Mouse (Mus musculus) limb, embryonic 13.5 days (tissue): Measurements from ENCODE around the gene Lpp. TPM values are rescaled to one million over a fixed set of nuclear protein-coding genes. Genes with fewer than 3 reads are reported as not detected.
A peak's percentile ranks its signal among the peaks of the same experiment; 100 is the strongest.

Experiments
- ATAC-seq: fragments of 200-750 bp; cut with Nextera tagmentation; 2 replicates; pipeline ENCODE4 v1.8.0; 2017; ENCODE audit warnings: low read depth, moderate number of reproducible peaks, moderate TSS enrichment; ENCODE audit not compliant: low FRiP score
- H3K27ac ChIP-seq: fragments of 300-500 bp; sonication (generic); 2 replicates; pipeline ENCODE4 v1.5.1; 2015; ENCODE audit warnings: inconsistent platforms, mild to moderate bottlenecking, moderate library complexity
- H3K27me3 ChIP-seq: fragments of 300-500 bp; sonication (generic); 2 replicates; pipeline ENCODE4 v1.6.1; 2015; ENCODE audit warnings: mild to moderate bottlenecking, inconsistent platforms
- H3K36me3 ChIP-seq: fragments of 300-500 bp; sonication (generic); 2 replicates; pipeline ENCODE4 v1.6.1; 2015; ENCODE audit warnings: inconsistent platforms, mild to moderate bottlenecking, moderate library complexity
- H3K4me1 ChIP-seq: fragments of 300-500 bp; sonication (generic); 2 replicates; pipeline ENCODE4 v1.6.1; 2015; ENCODE audit warnings: inconsistent platforms
- H3K4me2 ChIP-seq: fragments of 300-500 bp; sonication (generic); replicated peaks from 2 replicates; pipeline ENCODE4 v1.6.1; 2015; ENCODE audit warnings: inconsistent platforms, mild to moderate bottlenecking, moderate library complexity
- H3K4me3 ChIP-seq: fragments of 300-500 bp; sonication (generic); 2 replicates; pipeline ENCODE4 v1.5.1; 2015; ENCODE audit warnings: moderate library complexity, mild to moderate bottlenecking, inconsistent platforms
- H3K9ac ChIP-seq: fragments of 300-500 bp; sonication (generic); 2 replicates; pipeline ENCODE4 v1.6.1; 2015; ENCODE audit warnings: mild to moderate bottlenecking, inconsistent platforms
- H3K9me3 ChIP-seq: fragments of 300-500 bp; sonication (generic); 2 replicates; pipeline ENCODE4 v1.6.1; 2016; ENCODE audit warnings: inconsistent platforms
- WGBS: fragments of 180-500 bp; shearing (Covaris S2); methylation state at CpG from one replicate; pipeline ENCODE4 v1.1.7; 2015; 5-methylcytosine and 5-hydroxymethylcytosine counted together
- polyA plus RNA-seq: library from polyadenylated mRNA; unstranded; fragments of >200 nt; fragmentation: Nextera tagmentation; extraction: Ambion mirVana; gene quantifications from 2 replicates; pipeline ENCODE4 v1.2.1, GENCODE M21; 2015

The Lpp gene
- polyA plus RNA-seq, 1 experiment from 2014 or later, result 56.0 TPM

DNA sequence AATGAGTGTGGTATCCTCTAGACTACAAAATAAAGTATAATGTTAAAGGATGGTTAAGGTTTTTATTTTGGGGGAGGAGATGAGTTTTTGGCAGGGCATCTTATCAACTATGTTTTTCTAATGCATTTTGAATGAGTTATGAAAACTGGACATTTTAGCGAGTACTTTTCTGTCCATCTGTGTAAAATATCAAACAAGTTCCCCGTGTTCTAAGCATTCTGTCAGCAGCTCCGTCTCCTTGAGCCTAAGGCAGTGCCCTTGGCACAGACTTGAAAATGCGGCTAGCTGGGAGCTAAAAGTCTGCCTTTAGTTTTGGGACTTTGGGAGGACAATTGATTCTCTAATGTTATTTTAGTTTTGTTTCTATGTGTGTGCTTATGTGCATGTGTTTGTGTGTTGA, 165.2 kb downstream of the Lpp start:
- no peak overlapping the region for H3K9ac ChIP-seq
- H3K4me2 ChIP-seq, result no peak overlapping the region
- ATAC-seq, result no peak
- no peaks in the 10 kb centered on the region for H3K27me3 ChIP-seq
- no peaks in the 10 kb centered on the region for H3K9me3 ChIP-seq
- WGBS, result 89% methylated on average over 4 of the region's 4 CpGs
- peaks cover 6% of the 10 kb centered on the region; the same call in 1 of the 2 replicates for H3K36me3 ChIP-seq
- H3K27ac ChIP-seq, result no peak overlapping the region
- no peaks in the 10 kb centered on the region for H3K4me1 ChIP-seq
- no peak overlapping the region for H3K4me3 ChIP-seq

DNA sequence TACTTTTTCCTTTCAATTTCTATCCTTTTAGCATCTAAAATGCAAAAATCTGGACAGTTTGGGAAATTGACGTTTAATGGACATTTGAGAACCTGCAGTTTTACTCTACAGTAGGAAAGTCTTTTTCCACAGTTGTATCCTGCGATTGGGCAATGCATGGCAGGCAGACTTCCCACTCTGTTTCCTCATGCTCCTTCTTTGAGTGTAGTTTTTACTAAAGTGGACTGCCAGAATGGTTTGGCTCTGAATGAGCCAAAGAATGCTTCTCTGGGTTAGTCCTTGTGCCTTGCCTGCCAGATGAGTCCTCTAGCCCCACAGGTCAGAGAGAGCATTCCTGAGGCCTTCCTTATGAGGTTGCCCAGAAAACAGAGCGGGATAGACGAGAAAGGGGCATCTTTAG, 166.5 kb downstream of the Lpp start:
- H3K27ac ChIP-seq, result peak overlapping the region; percentile 24; the same call in 1 of the 2 replicates
- peaks cover 10% of the 10 kb centered on the region for H3K4me1 ChIP-seq
- 91% methylated on average over 4 of the region's 4 CpGs for WGBS
- no peak for ATAC-seq
- H3K9ac ChIP-seq, result no peak overlapping the region
- H3K4me3 ChIP-seq, result no peak overlapping the region
- no peaks in the 10 kb centered on the region for H3K9me3 ChIP-seq
- no peak overlapping the region for H3K4me2 ChIP-seq
- H3K27me3 ChIP-seq, result no peaks in the 10 kb centered on the region
- H3K36me3 ChIP-seq, result peaks cover 6% of the 10 kb centered on the region; the same call in 1 of the 2 replicates

GRCm38 (mm10) chr16:24560998-24561397, 167.7 kb downstream of the Lpp start:
- peaks cover 6% of the 10 kb centered on the region; the same call in 1 of the 2 replicates for H3K36me3 ChIP-seq
- no peaks in the 10 kb centered on the region for H3K9me3 ChIP-seq
- no peak for ATAC-seq
- no peak overlapping the region for H3K27ac ChIP-seq
- H3K4me2 ChIP-seq, result no peak overlapping the region
- peaks cover 22% of the 10 kb centered on the region for H3K4me1 ChIP-seq
- no peak overlapping the region for H3K9ac ChIP-seq
- H3K27me3 ChIP-seq, result no peaks in the 10 kb centered on the region
- 89% methylated on average over 2 of the region's 2 CpGs for WGBS
- H3K4me3 ChIP-seq, result no peak overlapping the region

GRCm38 (mm10) chr16:24561602-24562001, 168.3 kb downstream of the Lpp start:
- Histone ChIP-seq H3K4me1 (peaks cover 28% of the 10 kb centered on the region), H3K4me2 (no peak overlapping the region), H3K4me3 (no peak overlapping the region), H3K36me3 (peaks cover 6% of the 10 kb centered on the region; the same call in 1 of the 2 replicates), H3K27me3 (no peaks in the 10 kb centered on the region), H3K27ac (no peak overlapping the region), H3K9ac (no peak overlapping the region), H3K9me3 (no peaks in the 10 kb centered on the region)
- no peak for ATAC-seq
- WGBS, result 87% methylated on average over 4 of the region's 4 CpGs

GRCm38 (mm10) chr16:24565311-24565710, 172.0 kb downstream of the Lpp start:
- H3K4me1 ChIP-seq, result peaks cover 41% of the 10 kb centered on the region
- H3K9ac ChIP-seq, result no peak overlapping the region
- H3K27ac ChIP-seq, result peak overlapping the region; percentile 55; the same call in 1 of the 2 replicates
- no peaks in the 10 kb centered on the region; the same call in 1 of the 2 replicates for H3K36me3 ChIP-seq
- H3K9me3 ChIP-seq, result no peaks in the 10 kb centered on the region
- H3K4me3 ChIP-seq, result no peak overlapping the region
- H3K27me3 ChIP-seq, result no peaks in the 10 kb centered on the region
- no peak overlapping the region for H3K4me2 ChIP-seq
- peak; percentile 54; the same call in 1 of the 2 replicates for ATAC-seq
- WGBS, result 33% methylated on average over 7 of the region's 7 CpGs

DNA sequence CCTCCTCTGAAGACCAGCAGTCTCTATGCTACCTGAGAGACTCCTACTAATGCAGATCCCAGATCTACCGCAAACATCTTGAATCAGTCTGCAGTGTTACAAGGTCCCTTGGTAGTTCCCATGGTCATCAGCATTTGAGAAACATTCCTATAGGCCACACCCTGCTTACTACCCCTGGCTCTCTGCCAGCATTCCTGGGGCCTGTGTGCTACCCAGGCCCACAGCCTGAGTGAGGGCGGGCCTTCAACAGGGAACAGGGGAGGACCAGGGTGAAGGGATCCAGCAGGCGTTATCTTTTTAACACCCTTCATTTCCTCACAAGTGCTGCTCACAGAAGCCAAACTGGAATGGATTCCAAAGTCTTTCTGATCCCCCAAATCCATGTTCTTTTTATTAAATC, 173.0 kb downstream of the Lpp start:
- H3K27me3 ChIP-seq, result no peaks in the 10 kb centered on the region
- H3K4me3 ChIP-seq, result no peak overlapping the region
- H3K9ac ChIP-seq, result no peak overlapping the region
- H3K27ac ChIP-seq, result peak overlapping the region; percentile 45; the same call in 1 of the 2 replicates
- no peak overlapping the region for H3K4me2 ChIP-seq
- WGBS, result 17% methylated on average over 3 of the region's 3 CpGs
- no peaks in the 10 kb centered on the region for H3K9me3 ChIP-seq
- ATAC-seq, result peak; percentile 86
- H3K4me1 ChIP-seq, result peaks cover 45% of the 10 kb centered on the region
- no peaks in the 10 kb centered on the region; the same call in 1 of the 2 replicates for H3K36me3 ChIP-seq

DNA sequence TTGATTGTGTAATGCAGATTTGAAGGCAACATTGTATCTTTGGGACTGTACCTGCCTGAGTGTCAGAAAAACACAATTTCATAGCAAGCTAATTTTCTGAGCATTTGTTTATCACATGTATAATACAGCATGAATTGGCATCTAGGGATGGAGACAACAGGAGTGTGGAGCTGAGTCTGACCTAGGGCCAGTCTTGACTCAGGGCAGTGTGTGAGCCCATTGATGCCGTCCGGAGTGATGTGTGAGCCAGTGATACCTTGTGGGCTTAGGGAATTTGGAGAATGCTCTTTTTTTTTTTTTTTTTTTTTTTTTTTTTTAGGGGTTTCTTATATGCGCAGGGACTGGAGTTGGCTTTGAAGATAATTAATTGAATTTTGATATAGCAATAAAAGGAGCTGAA, 174.3 kb downstream of the Lpp start:
- H3K4me1 ChIP-seq, result peaks cover 50% of the 10 kb centered on the region
- H3K36me3 ChIP-seq, result no peaks in the 10 kb centered on the region; the same call in 1 of the 2 replicates
- no peaks in the 10 kb centered on the region for H3K27me3 ChIP-seq
- no peaks in the 10 kb centered on the region for H3K9me3 ChIP-seq
- H3K4me2 ChIP-seq, result no peak overlapping the region
- 79% methylated on average over 3 of the region's 3 CpGs for WGBS
- no peak overlapping the region for H3K4me3 ChIP-seq
- no peak overlapping the region for H3K27ac ChIP-seq
- no peak for ATAC-seq
- no peak overlapping the region for H3K9ac ChIP-seq

DNA sequence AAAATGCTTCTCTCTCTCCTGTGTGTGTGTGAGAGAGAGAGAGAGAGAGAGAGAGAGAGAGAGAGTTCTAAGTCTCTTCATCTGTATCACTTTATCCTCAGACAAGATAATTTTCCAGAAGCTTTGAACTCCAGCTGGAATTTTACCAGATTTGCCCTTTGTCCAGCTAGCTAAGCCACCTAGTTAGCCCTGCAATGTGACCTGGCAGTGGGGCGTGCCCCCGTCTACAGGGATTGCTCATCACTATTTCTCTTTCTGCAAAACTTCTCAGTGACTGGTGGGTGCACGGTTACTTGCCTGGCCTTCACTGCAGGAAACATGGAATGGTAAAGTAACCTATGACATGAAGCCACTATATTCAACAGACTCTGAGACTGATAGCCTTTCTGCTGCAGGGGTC, 174.8 kb downstream of the Lpp start:
- no peak overlapping the region for H3K9ac ChIP-seq
- no peak for ATAC-seq
- no peak overlapping the region for H3K27ac ChIP-seq
- H3K4me2 ChIP-seq, result no peak overlapping the region
- H3K4me3 ChIP-seq, result no peak overlapping the region
- no peaks in the 10 kb centered on the region for H3K27me3 ChIP-seq
- peaks cover 50% of the 10 kb centered on the region for H3K4me1 ChIP-seq
- 74% methylated on average over 3 of the region's 3 CpGs for WGBS
- H3K9me3 ChIP-seq, result no peaks in the 10 kb centered on the region
- H3K36me3 ChIP-seq, result no peaks in the 10 kb centered on the region; the same call in 1 of the 2 replicates

DNA sequence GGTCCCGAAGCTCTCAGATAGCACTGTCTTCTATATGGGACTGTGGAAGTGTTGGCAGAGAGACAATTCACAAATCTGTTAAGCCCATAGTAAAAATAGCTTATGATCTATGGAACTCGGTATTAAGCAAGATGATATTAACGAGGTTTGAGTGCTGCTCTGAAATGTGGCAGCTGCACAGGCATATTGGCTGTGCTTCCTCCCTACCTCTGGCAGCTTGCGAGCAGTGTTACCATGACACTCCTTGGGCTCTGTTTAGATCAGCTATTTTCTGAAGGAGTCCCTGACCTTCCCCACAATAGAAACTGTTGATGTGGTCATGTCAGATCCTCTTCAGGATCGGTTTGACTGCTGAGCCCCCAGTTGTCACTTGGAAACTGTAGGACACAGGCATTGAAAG, 176.4 kb downstream of the Lpp start:
- Histone ChIP-seq H3K4me1 (peaks cover 47% of the 10 kb centered on the region), H3K9me3 (no peaks in the 10 kb centered on the region), H3K27me3 (no peaks in the 10 kb centered on the region), H3K27ac (no peak overlapping the region), H3K4me2 (no peak overlapping the region), H3K9ac (no peak overlapping the region), H3K4me3 (no peak overlapping the region), H3K36me3 (no peaks in the 10 kb centered on the region; the same call in 1 of the 2 replicates)
- no peak for ATAC-seq
- 83% methylated on average over 5 of the region's 5 CpGs for WGBS

DNA sequence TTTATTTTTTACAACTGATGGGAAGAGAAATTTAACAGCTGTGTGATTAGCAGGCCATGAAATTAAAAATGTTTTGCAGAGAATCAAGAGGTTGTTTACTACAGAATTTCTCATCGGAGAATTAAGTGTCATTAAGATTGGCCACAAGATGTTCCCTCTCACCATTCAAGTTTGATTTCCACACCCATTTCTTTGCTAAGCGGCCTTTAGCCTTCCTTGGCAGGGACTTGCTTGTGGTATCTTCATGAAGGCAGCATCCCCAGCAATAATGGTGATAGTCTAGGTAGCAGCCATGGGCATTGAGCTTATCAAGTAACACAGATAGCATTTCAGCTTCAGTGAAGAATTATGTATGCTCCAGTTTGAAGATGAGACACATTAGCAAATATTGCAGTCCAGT, 183.7 kb downstream of the Lpp start:
- ATAC-seq, result no peak
- no peak overlapping the region for H3K4me2 ChIP-seq
- no peaks in the 10 kb centered on the region for H3K36me3 ChIP-seq
- no peak overlapping the region for H3K4me3 ChIP-seq
- no peaks in the 10 kb centered on the region for H3K27me3 ChIP-seq
- H3K9me3 ChIP-seq, result no peaks in the 10 kb centered on the region
- no peak overlapping the region for H3K9ac ChIP-seq
- H3K27ac ChIP-seq, result no peak overlapping the region
- H3K4me1 ChIP-seq, result peaks cover 11% of the 10 kb centered on the region; the same call in 1 of the 2 replicates
- WGBS, result 92% methylated on average over 2 of the region's 2 CpGs

DNA sequence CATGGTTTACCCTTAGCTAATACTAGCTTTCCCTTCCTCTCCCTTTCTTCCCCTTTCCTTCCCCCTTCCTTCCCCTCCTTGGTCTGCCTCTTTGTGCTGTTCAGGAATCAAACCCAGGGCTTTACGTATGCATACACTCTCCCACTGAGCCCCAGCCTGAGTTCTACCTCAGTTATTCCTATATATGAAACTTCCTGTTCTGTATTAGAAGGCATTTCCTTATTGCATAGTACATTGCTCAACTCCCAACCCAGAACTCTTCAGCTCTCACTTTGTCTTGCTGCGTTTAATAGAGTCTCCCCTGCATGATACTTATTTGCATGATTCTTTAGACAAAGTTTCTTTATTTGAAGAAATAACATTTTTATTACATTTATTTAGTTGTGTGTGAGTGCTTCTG, 184.5 kb downstream of the Lpp start:
- ATAC-seq, result no peak
- peaks cover 7% of the 10 kb centered on the region; the same call in 1 of the 2 replicates for H3K4me1 ChIP-seq
- H3K4me3 ChIP-seq, result no peak overlapping the region
- no peak overlapping the region for H3K9ac ChIP-seq
- no peak overlapping the region for H3K27ac ChIP-seq
- no peak overlapping the region for H3K4me2 ChIP-seq
- no peaks in the 10 kb centered on the region for H3K9me3 ChIP-seq
- no peaks in the 10 kb centered on the region for H3K27me3 ChIP-seq
- WGBS, result 90% methylated on average over 2 of the region's 2 CpGs
- H3K36me3 ChIP-seq, result no peaks in the 10 kb centered on the region

DNA sequence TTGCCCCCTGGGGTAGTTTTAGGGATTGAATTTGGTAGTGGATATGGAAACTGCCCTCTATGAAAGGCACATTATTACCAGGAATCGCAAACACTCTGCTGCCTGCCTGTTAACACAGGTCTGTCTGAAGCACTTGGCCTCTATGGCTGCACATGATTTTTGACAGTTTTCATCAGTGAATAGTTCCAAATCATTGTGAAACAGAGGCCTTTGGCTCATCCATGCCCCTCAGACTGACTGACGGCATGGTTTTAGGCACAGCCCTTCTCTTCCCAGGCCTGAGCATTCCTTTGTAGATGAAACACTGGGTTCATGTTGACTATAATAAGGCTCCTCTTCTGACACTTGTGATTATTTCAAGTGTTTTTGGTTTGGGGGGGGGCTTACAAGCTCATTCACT, 189.5 kb downstream of the Lpp start:
- Histone ChIP-seq H3K27me3 (no peaks in the 10 kb centered on the region), H3K36me3 (no peaks in the 10 kb centered on the region), H3K4me2 (no peak overlapping the region), H3K9ac (no peak overlapping the region), H3K4me3 (no peak overlapping the region), H3K4me1 (no peaks in the 10 kb centered on the region), H3K9me3 (no peaks in the 10 kb centered on the region), H3K27ac (no peak overlapping the region)
- 85% methylated on average over 2 of the region's 2 CpGs for WGBS
- ATAC-seq, result no peak

DNA sequence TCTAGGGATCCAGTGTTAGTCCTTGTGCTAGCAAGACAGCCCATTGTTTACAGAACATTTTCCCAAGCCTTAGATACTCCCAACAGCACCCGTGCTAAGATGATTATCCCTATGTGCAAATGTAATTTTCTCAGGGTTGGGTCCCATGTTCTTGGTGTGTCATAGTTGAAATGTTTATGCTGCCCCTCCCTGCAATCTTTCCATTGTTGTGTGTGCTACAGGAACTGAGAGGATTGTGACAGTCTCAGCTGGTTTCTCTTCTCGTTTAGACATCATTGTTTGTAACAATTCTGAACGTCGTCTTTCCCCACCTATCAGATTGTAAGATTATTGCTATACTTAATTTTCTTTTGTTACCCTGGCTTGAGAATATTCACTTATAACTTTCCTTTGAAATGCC, 200.2 kb downstream of the Lpp start:
- Histone ChIP-seq H3K36me3 (no peaks in the 10 kb centered on the region), H3K27ac (no peak overlapping the region), H3K4me2 (no peak overlapping the region), H3K9me3 (no peaks in the 10 kb centered on the region), H3K4me3 (no peak overlapping the region), H3K27me3 (no peaks in the 10 kb centered on the region), H3K9ac (no peak overlapping the region), H3K4me1 (no peaks in the 10 kb centered on the region)
- ATAC-seq, result no peak
- 88% methylated on average over 4 of the region's 4 CpGs for WGBS
